Mouse (Mus musculus): Measurements from ENCODE around the gene AL732309.1. TPM values are rescaled to one million over a fixed set of nuclear protein-coding genes. Genes with fewer than 3 reads are reported as not detected.

Gene AL732309.1
- total and polyA plus RNA-seq, 2 experiments: 2.2 to 7.3 TPM

DNA sequence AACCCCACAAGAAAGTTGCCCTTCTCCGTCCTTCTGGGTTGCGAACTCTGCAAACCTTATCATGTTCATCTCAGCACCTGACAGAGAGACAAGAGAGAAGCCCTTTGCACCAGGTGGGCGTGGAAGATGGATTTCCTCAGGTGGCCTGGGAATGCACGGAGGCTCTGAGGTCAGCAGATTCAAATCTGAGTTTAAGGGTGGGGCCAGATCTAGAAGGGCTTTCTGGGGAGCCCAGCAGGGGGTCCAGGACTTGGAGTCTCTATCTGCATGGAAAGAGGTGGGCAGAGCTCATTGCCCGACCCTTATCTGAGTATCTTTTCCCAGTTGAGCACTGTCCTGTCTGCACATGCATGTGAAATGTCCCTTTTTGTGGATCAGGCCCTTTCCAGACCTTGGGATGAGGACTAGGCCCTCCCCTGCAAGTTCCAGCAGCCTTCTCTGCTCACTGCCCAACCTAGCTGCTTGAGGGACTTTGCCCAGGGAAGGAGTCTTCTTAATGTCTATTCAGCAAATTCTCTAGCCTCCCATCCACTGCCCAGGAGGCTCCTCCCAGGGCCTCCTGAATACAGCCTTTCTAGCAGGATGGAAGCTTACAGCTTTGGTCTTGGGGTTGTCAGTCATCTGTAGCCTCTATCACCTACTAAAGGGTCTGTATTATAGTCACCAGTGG, 12.0 kb downstream of the AL732309.1 start:
- no peaks in the 10 kb centered on the region for H3K27me3 ChIP-seq (ENCODE audit: control insufficient read depth, insufficient read depth, low read length)
- TF ChIP-seq CTCF (IDR thresholded peaks at IDR 0.05; ENCODE audit: low read depth, low read length): no peak
- no peak for TF ChIP-seq POLR2A (IDR thresholded peaks at IDR 0.05; ENCODE audit: extremely low read depth, insufficient read depth, low read length)
- no peak overlapping the region for H3K27ac ChIP-seq (replicated peaks; ENCODE audit: insufficient read depth, low read depth, low read length)
- H3K4me1 ChIP-seq (ENCODE audit: control insufficient read depth, insufficient read depth, low read length): no peaks in the 10 kb centered on the region
- no peak for DNase-seq (ENCODE audit: extremely low read depth, low read depth, low spot score)
- H3K36me3 ChIP-seq (ENCODE audit: control insufficient read depth, insufficient read depth, low read length): no peaks in the 10 kb centered on the region
- no peak overlapping the region for H3K4me3 ChIP-seq (ENCODE audit: insufficient read depth, low read depth, low read length)
- H3K79me2 ChIP-seq (ENCODE audit: control insufficient read depth, insufficient read depth, low read length): no peaks in the 10 kb centered on the region
- no peak overlapping the region for H3K9ac ChIP-seq (ENCODE audit: low read depth, low read length)
- WGBS: 61% methylated on average over 5 of the region's 5 CpGs

DNA sequence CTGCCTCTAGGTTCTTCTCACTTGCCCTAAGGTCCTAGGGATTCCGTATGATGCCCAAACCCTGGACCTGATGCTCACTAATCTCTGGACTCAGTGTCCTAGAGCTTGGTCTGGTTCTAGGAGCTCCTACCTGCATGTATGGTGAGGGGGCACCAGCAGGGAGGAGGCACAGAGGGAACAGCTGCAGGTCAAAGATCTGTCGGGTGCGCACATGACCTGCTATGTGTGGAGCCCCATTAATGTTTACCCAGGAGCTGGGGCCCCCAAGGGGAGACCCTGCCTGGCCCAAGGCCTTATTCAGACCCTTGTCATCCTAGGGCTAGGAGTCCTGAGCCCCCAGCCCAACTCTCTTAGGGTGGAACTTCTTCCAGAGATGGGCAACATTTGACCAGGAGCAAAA, 12.6 kb downstream of the AL732309.1 start, which contains the start of gene Slc34a3:
Slc34a3 (minus strand) TSS at position 315 of the 400 bp plus-strand sequence.
- H3K36me3 ChIP-seq (ENCODE audit: control insufficient read depth, insufficient read depth, low read length): no peaks in the 10 kb centered on the region
- WGBS: 76% methylated on average over 3 of the region's 3 CpGs
- no peaks in the 10 kb centered on the region for H3K27me3 ChIP-seq (ENCODE audit: control insufficient read depth, insufficient read depth, low read length)
- no peaks in the 10 kb centered on the region for H3K4me1 ChIP-seq (ENCODE audit: control insufficient read depth, insufficient read depth, low read length)
- H3K9ac ChIP-seq (ENCODE audit: low read depth, low read length): no peak within 1 kb of the TSS
- TF ChIP-seq CTCF (IDR thresholded peaks at IDR 0.05; ENCODE audit: low read depth, low read length) (no peak), POLR2A (IDR thresholded peaks at IDR 0.05; ENCODE audit: extremely low read depth, insufficient read depth, low read length) (no peak)
- no peaks in the 10 kb centered on the region for H3K79me2 ChIP-seq (ENCODE audit: control insufficient read depth, insufficient read depth, low read length)
- no peak within 1 kb of the TSS for H3K27ac ChIP-seq (replicated peaks; ENCODE audit: insufficient read depth, low read depth, low read length)
- no peak for DNase-seq (ENCODE audit: extremely low read depth, low read depth, low spot score)
- no peak within 1 kb of the TSS for H3K4me3 ChIP-seq (ENCODE audit: insufficient read depth, low read depth, low read length)

DNA sequence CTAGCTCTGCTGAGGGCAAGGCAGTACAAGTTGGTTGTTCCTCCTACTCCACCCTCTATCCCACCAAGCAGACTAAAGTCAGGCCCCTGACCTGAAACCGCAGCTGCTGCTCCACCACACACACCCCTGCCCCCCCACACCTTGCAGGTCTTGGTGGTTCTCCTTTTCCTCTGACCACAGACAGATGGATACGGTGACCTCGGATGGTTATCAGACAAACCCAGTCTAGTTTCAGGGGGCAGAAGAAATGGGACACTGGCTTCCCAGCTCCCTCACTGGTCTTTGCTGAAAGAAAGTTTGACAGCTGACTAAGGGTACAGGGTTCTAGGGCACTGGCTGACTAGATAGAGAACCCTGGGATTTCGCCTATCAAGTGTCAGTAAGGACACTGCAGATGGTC, 13.2 kb downstream of the AL732309.1 start:
- Histone ChIP-seq H3K79me2 (ENCODE audit: control insufficient read depth, insufficient read depth, low read length) (no peaks in the 10 kb centered on the region), H3K36me3 (ENCODE audit: control insufficient read depth, insufficient read depth, low read length) (no peaks in the 10 kb centered on the region), H3K4me1 (ENCODE audit: control insufficient read depth, insufficient read depth, low read length) (no peaks in the 10 kb centered on the region), H3K27me3 (ENCODE audit: control insufficient read depth, insufficient read depth, low read length) (no peaks in the 10 kb centered on the region), H3K27ac (replicated peaks; ENCODE audit: insufficient read depth, low read depth, low read length) (no peak overlapping the region), H3K9ac (ENCODE audit: low read depth, low read length) (no peak overlapping the region), H3K4me3 (ENCODE audit: insufficient read depth, low read depth, low read length) (no peak overlapping the region)
- WGBS: 73% methylated on average over 4 of the region's 4 CpGs
- no peak for DNase-seq (ENCODE audit: extremely low read depth, low read depth, low spot score)
- TF ChIP-seq CTCF (IDR thresholded peaks at IDR 0.05; ENCODE audit: low read depth, low read length) (no peak), POLR2A (IDR thresholded peaks at IDR 0.05; ENCODE audit: extremely low read depth, insufficient read depth, low read length) (no peak)

DNA sequence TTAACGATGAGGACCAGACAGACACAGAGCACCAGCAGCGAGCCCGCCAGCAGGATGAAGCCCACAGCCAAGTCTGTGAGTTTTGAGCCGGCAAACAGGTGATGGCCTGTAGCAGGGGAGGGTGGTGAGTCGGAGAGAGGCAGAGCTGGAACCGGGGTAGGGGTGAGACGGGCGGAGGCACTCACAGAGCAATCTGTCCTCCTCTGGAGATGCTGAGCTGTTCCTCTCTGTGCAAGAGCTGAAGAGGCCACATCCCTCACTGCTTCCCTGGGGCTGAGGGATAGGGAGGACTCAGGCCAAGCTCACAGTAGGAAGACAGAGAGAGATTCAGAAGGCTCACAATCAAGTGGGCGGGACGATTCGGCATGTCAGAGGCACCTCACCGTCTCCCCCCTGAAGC, 15.6 kb downstream of the AL732309.1 start:
- no peak for DNase-seq (ENCODE audit: extremely low read depth, low read depth, low spot score)

DNA sequence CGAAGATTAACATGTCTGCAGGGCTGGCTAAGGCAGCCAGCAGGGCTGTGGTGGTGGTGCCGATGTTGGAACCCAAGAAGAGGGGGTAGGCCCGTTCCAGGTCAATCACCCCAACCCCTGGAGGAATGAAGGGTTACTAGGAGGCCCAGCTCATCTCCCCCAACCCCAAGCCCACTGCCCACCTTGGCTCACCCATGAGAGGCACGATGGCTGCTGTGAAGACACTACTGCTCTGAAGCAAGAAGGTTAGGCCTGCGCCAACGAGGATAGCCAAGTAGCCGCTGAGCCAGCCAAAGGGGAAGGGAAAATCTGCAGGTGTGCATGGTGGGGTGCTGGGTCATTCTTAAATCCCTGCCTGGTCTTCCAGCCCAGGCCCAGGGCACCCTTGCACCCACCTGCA, 16.1 kb downstream of the AL732309.1 start:
- no peak overlapping the region for H3K9ac ChIP-seq (ENCODE audit: low read depth, low read length)
- H3K36me3 ChIP-seq (ENCODE audit: control insufficient read depth, insufficient read depth, low read length): no peaks in the 10 kb centered on the region
- DNase-seq (ENCODE audit: extremely low read depth, low read depth, low spot score): no peak
- H3K27me3 ChIP-seq (ENCODE audit: control insufficient read depth, insufficient read depth, low read length): no peaks in the 10 kb centered on the region
- 93% methylated on average over 7 of the region's 7 CpGs for WGBS
- H3K4me1 ChIP-seq (ENCODE audit: control insufficient read depth, insufficient read depth, low read length): no peaks in the 10 kb centered on the region
- no peak overlapping the region for H3K4me3 ChIP-seq (ENCODE audit: insufficient read depth, low read depth, low read length)
- H3K79me2 ChIP-seq (ENCODE audit: control insufficient read depth, insufficient read depth, low read length): no peaks in the 10 kb centered on the region
- H3K27ac ChIP-seq (replicated peaks; ENCODE audit: insufficient read depth, low read depth, low read length): no peak overlapping the region
- no peak for TF ChIP-seq CTCF (IDR thresholded peaks at IDR 0.05; ENCODE audit: low read depth, low read length)
- no peak for TF ChIP-seq POLR2A (IDR thresholded peaks at IDR 0.05; ENCODE audit: extremely low read depth, insufficient read depth, low read length)

More for the DNA sequence above, 15.6 kb downstream of the AL732309.1 start:
- no peak overlapping the region for H3K27ac ChIP-seq (replicated peaks; ENCODE audit: insufficient read depth, low read depth, low read length)
- H3K4me1 ChIP-seq (ENCODE audit: control insufficient read depth, insufficient read depth, low read length): no peaks in the 10 kb centered on the region
- H3K27me3 ChIP-seq (ENCODE audit: control insufficient read depth, insufficient read depth, low read length): no peaks in the 10 kb centered on the region
- H3K9ac ChIP-seq (ENCODE audit: low read depth, low read length): no peak overlapping the region
- WGBS: 69% methylated on average over 12 of the region's 12 CpGs
- TF ChIP-seq POLR2A (IDR thresholded peaks at IDR 0.05; ENCODE audit: extremely low read depth, insufficient read depth, low read length): no peak
- no peak for TF ChIP-seq CTCF (IDR thresholded peaks at IDR 0.05; ENCODE audit: low read depth, low read length)
- H3K4me3 ChIP-seq (ENCODE audit: insufficient read depth, low read depth, low read length): no peak overlapping the region
- H3K79me2 ChIP-seq (ENCODE audit: control insufficient read depth, insufficient read depth, low read length): no peaks in the 10 kb centered on the region
- H3K36me3 ChIP-seq (ENCODE audit: control insufficient read depth, insufficient read depth, low read length): no peaks in the 10 kb centered on the region

DNA sequence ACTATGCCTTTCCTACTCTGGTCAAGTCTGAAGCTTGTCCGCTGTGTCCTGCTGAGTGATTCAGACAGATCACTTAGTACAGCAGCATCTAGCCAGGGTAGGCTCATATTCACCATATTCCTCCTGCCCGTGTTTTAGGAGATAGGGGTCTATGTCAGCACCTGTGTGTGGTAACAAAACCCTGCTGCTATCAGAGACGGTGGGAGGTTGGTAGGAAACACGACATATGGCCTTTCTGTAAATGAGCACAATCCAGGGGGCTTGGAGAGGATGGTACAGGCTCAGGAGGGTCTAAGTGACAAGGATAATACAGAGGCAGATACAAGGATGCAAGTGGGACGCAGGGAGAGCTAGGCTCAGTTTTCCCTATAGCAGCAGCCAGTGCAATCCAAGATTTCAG, 17.1 kb downstream of the AL732309.1 start:
- H3K4me1 ChIP-seq (ENCODE audit: control insufficient read depth, insufficient read depth, low read length): no peaks in the 10 kb centered on the region
- H3K9ac ChIP-seq (ENCODE audit: low read depth, low read length): no peak overlapping the region
- no peak overlapping the region for H3K4me3 ChIP-seq (ENCODE audit: insufficient read depth, low read depth, low read length)
- WGBS: 90% methylated on average over 5 of the region's 5 CpGs
- TF ChIP-seq POLR2A (IDR thresholded peaks at IDR 0.05; ENCODE audit: extremely low read depth, insufficient read depth, low read length) (no peak), CTCF (IDR thresholded peaks at IDR 0.05; ENCODE audit: low read depth, low read length) (no peak)
- no peaks in the 10 kb centered on the region for H3K36me3 ChIP-seq (ENCODE audit: control insufficient read depth, insufficient read depth, low read length)
- no peak for DNase-seq (ENCODE audit: extremely low read depth, low read depth, low spot score)
- H3K27me3 ChIP-seq (ENCODE audit: control insufficient read depth, insufficient read depth, low read length): no peaks in the 10 kb centered on the region
- no peak overlapping the region for H3K27ac ChIP-seq (replicated peaks; ENCODE audit: insufficient read depth, low read depth, low read length)
- H3K79me2 ChIP-seq (ENCODE audit: control insufficient read depth, insufficient read depth, low read length): no peaks in the 10 kb centered on the region
